ENCODE assay signal across 8 mouse cellular contexts in genomic region chr7:15920645-15921190, GRCm38 (mm10). TPM values are rescaled to one million over a fixed set of nuclear protein-coding genes. Genes with fewer than 3 reads are reported as not detected.
DNase-seq lines count a peak whose midpoint lies in the region; ATAC-seq lines count a peak whose summit lies in the region.

No protein-coding gene starts in this region.

- no peak overlapping the region for H3K27ac ChIP-seq in kidney, embryonic 14.5 days (ENCODE audit: low read depth, low read length)
- H3K27ac ChIP-seq in brown adipose tissue, adult 24 weeks (replicated peaks; ENCODE audit: low read depth, low read length), result 0 out of 2 replicates have a peak overlapping the region, but pooled peaks have one; percentile 15
- peak overlapping the region; percentile 40 for H3K27ac ChIP-seq in hindbrain, embryonic 13.5 days
- H3K27ac ChIP-seq in midbrain, embryonic 14.5 days (replicated peaks; ENCODE audit: low read depth, low read length), result 0 out of 2 replicates have a peak overlapping the region, but pooled peaks have one; percentile 20

- peak overlapping the region; percentile 71 for H3K4me3 ChIP-seq in kidney, embryonic 14.5 days (ENCODE audit: low read length)
- peak overlapping the region; percentile 75 for H3K4me3 ChIP-seq in brown adipose tissue, adult 24 weeks (ENCODE audit: insufficient read depth, low read depth, low read length)
- peak overlapping the region; percentile 78 for H3K4me3 ChIP-seq in hindbrain, embryonic 13.5 days
- H3K4me3 ChIP-seq in midbrain, embryonic 14.5 days (replicated peaks; ENCODE audit: low read depth, low read length), result peak overlapping the region; percentile 82

- H3K27me3 ChIP-seq in kidney, embryonic 14.5 days (ENCODE audit: control insufficient read depth, insufficient read depth, low read length), result no peaks in the 10 kb centered on the region
- 0 out of 2 replicates have a peak, but pooled peaks cover 4% of the 10 kb centered on the region for H3K27me3 ChIP-seq in hindbrain, embryonic 13.5 days
- no peaks in the 10 kb centered on the region for H3K27me3 ChIP-seq in midbrain, embryonic 14.5 days (ENCODE audit: control insufficient read depth, insufficient read depth, low read length)

- H3K9me3 ChIP-seq in kidney, embryonic 14.5 days (ENCODE audit: control insufficient read depth, low read length), result no peaks in the 10 kb centered on the region
- no peaks in the 10 kb centered on the region for H3K9me3 ChIP-seq in hindbrain, embryonic 13.5 days
- no peaks in the 10 kb centered on the region for H3K9me3 ChIP-seq in midbrain, embryonic 14.5 days (ENCODE audit: control insufficient read depth, low read length)

- H3K4me2 ChIP-seq in kidney, embryonic 14.5 days (replicated peaks; ENCODE audit: low read depth, low read length), result peak overlapping the region; percentile 49
- H3K4me2 ChIP-seq in hindbrain, embryonic 13.5 days, result peak overlapping the region; percentile 75
- H3K4me2 ChIP-seq in midbrain, embryonic 14.5 days (ENCODE audit: low read length), result peak overlapping the region; percentile 89

- no peak for DNase-seq in kidney, adult 9 months
- DNase-seq in midbrain, embryonic 14.5 days, result no peak
- DNase-seq in kidney, adult 18-20 months, result no peak
- DNase-seq in gastrocnemius, adult 8-10 months (ENCODE audit: low spot score in 2 of 2), result no peak

- 90% methylated on average over 6 of the region's 6 CpGs for WGBS in kidney, embryonic 14.5 days
- 84% methylated on average over 6 of the region's 6 CpGs for WGBS in hindbrain, embryonic 13.5 days
- 88% methylated on average over 6 of the region's 6 CpGs for WGBS in midbrain, embryonic 14.5 days

- peak overlapping the region; percentile 70; the same call in 1 of the 2 replicates for H3K9ac ChIP-seq in kidney, embryonic 14.5 days (ENCODE audit: low read depth, low read length)
- H3K9ac ChIP-seq in hindbrain, embryonic 13.5 days, result peak overlapping the region; percentile 80
- peak overlapping the region; percentile 78 for H3K9ac ChIP-seq in midbrain, embryonic 14.5 days (replicated peaks; ENCODE audit: low read length)

- peaks cover 30% of the 10 kb centered on the region; the same call in 1 of the 2 replicates for H3K36me3 ChIP-seq in kidney, embryonic 14.5 days (ENCODE audit: control insufficient read depth, insufficient read depth, low read length)
- H3K36me3 ChIP-seq in hindbrain, embryonic 13.5 days, result peaks cover 40% of the 10 kb centered on the region
- H3K36me3 ChIP-seq in midbrain, embryonic 14.5 days (ENCODE audit: control insufficient read depth, insufficient read depth, low read length), result peaks cover 39% of the 10 kb centered on the region

- ATAC-seq in kidney, embryonic 14.5 days (ENCODE audit: low FRiP score, low TSS enrichment), result no peak
- no peak for ATAC-seq in hindbrain, embryonic 13.5 days (ENCODE audit: low FRiP score)
- no peak for ATAC-seq in midbrain, embryonic 14.5 days (ENCODE audit: low FRiP score, low TSS enrichment)
- no peak for ATAC-seq in granulocyte monocyte progenitor cell, adult 5-6 weeks (replicated peaks; ENCODE audit: poor library complexity, severe bottlenecking)

- peaks cover 12% of the 10 kb centered on the region for H3K4me1 ChIP-seq in kidney, embryonic 14.5 days (ENCODE audit: control insufficient read depth, insufficient read depth, low read length)
- H3K4me1 ChIP-seq in brown adipose tissue, adult 24 weeks (ENCODE audit: control insufficient read depth, insufficient read depth, insufficient read length, low read length), result peaks cover 7% of the 10 kb centered on the region; the same call in 1 of the 2 replicates
- H3K4me1 ChIP-seq in hindbrain, embryonic 13.5 days (replicated peaks), result peaks cover 29% of the 10 kb centered on the region
- peaks cover 24% of the 10 kb centered on the region for H3K4me1 ChIP-seq in midbrain, embryonic 14.5 days (ENCODE audit: control insufficient read depth, insufficient read depth, low read length)

RNA-seq across cellular contexts. Expression of gene Selenow, which starts 1.5 kb away (rescaled TPM):
- 811 and 907 TPM in 2 replicates for polyA plus RNA-seq in kidney, embryonic 14.5 days (2014; fragmentation: Nextera tagmentation; extraction: Ambion mirVana)
- 320 and 478 TPM in 2 replicates for polyA plus RNA-seq in brown adipose tissue, adult 24 weeks (2012; ENCODE audit: insufficient read depth, insufficient read length, missing spikeins)
- 1,371 and 1,383 TPM in 2 replicates for polyA plus RNA-seq in hindbrain, embryonic 13.5 days (2015; fragmentation: Nextera tagmentation; extraction: Ambion mirVana)
- polyA plus RNA-seq in midbrain, embryonic 14.5 days (2014; fragmentation: Nextera tagmentation; extraction: Ambion mirVana), result 1,539 and 1,832 TPM in 2 replicates
- total RNA-seq in granulocyte monocyte progenitor cell, adult 5-6 weeks (2014; fragmentation: Nextera tagmentation), result 96.6 and 124 TPM in 2 replicates
- 28.8 and 30.2 TPM in 2 replicates for total RNA-seq in granulocyte monocyte progenitor cell, adult 5-6 weeks (2017)
- 1,000 to 10,000 TPM; 1,735 to 2,070 (median 1,829) TPM for total RNA-seq in gastrocnemius, adult 8-10 months (2022)

RNA-seq across cellular contexts. Expression of gene Nop53, which starts 25.2 kb away (rescaled TPM):
- polyA plus RNA-seq in kidney, embryonic 14.5 days (2014; fragmentation: Nextera tagmentation; extraction: Ambion mirVana), result 203 and 216 TPM in 2 replicates
- polyA plus RNA-seq in brown adipose tissue, adult 24 weeks (2012; ENCODE audit: insufficient read depth, insufficient read length, missing spikeins), result 86.7 and 98.8 TPM in 2 replicates
- polyA plus RNA-seq in hindbrain, embryonic 13.5 days (2015; fragmentation: Nextera tagmentation; extraction: Ambion mirVana), result 133 and 135 TPM in 2 replicates
- 135 and 136 TPM in 2 replicates for polyA plus RNA-seq in midbrain, embryonic 14.5 days (2014; fragmentation: Nextera tagmentation; extraction: Ambion mirVana)
- 70.6 and 105 TPM in 2 replicates for total RNA-seq in granulocyte monocyte progenitor cell, adult 5-6 weeks (2014; fragmentation: Nextera tagmentation)
- total RNA-seq in granulocyte monocyte progenitor cell, adult 5-6 weeks (2017), result 186 and 221 TPM in 2 replicates
- 10 to 100 TPM; 76.2 to 96.3 (median 82.3) TPM for total RNA-seq in gastrocnemius, adult 8-10 months (2022)

RNA-seq across cellular contexts. Expression of gene Crxos, which starts 38.3 kb away (rescaled TPM):
- polyA plus RNA-seq in kidney, embryonic 14.5 days (2014; fragmentation: Nextera tagmentation; extraction: Ambion mirVana), result not detected in 2 replicates
- polyA plus RNA-seq in brown adipose tissue, adult 24 weeks (2012; ENCODE audit: insufficient read depth, insufficient read length, missing spikeins), result not detected in 2 replicates
- not detected in 2 replicates for polyA plus RNA-seq in hindbrain, embryonic 13.5 days (2015; fragmentation: Nextera tagmentation; extraction: Ambion mirVana)
- 0.22 TPM in 1 of 2 replicates, not detected in the other for polyA plus RNA-seq in midbrain, embryonic 14.5 days (2014; fragmentation: Nextera tagmentation; extraction: Ambion mirVana)
- not detected in 2 replicates for total RNA-seq in granulocyte monocyte progenitor cell, adult 5-6 weeks (2014; fragmentation: Nextera tagmentation)
- total RNA-seq in granulocyte monocyte progenitor cell, adult 5-6 weeks (2017), result not detected in 2 replicates
- total RNA-seq in gastrocnemius, adult 8-10 months (2022), result not detected

RNA-seq across cellular contexts. Expression of gene Crx, which starts 41.0 kb away (rescaled TPM):
- not detected in 2 replicates for polyA plus RNA-seq in kidney, embryonic 14.5 days (2014; fragmentation: Nextera tagmentation; extraction: Ambion mirVana)
- not detected in 2 replicates for polyA plus RNA-seq in brown adipose tissue, adult 24 weeks (2012; ENCODE audit: insufficient read depth, insufficient read length, missing spikeins)
- polyA plus RNA-seq in hindbrain, embryonic 13.5 days (2015; fragmentation: Nextera tagmentation; extraction: Ambion mirVana), result not detected in 2 replicates
- 0.18 TPM in 1 of 2 replicates, not detected in the other for polyA plus RNA-seq in midbrain, embryonic 14.5 days (2014; fragmentation: Nextera tagmentation; extraction: Ambion mirVana)
- total RNA-seq in granulocyte monocyte progenitor cell, adult 5-6 weeks (2014; fragmentation: Nextera tagmentation), result not detected in 2 replicates
- not detected in 2 replicates for total RNA-seq in granulocyte monocyte progenitor cell, adult 5-6 weeks (2017)
- not detected for total RNA-seq in gastrocnemius, adult 8-10 months (2022)

RNA-seq across cellular contexts. Expression of gene Ehd2, which starts 46.6 kb away (rescaled TPM):
- polyA plus RNA-seq in kidney, embryonic 14.5 days (2014; fragmentation: Nextera tagmentation; extraction: Ambion mirVana), result 17.7 and 22.3 TPM in 2 replicates
- 141 and 148 TPM in 2 replicates for polyA plus RNA-seq in brown adipose tissue, adult 24 weeks (2012; ENCODE audit: insufficient read depth, insufficient read length, missing spikeins)
- 5.2 and 6.4 TPM in 2 replicates for polyA plus RNA-seq in hindbrain, embryonic 13.5 days (2015; fragmentation: Nextera tagmentation; extraction: Ambion mirVana)
- polyA plus RNA-seq in midbrain, embryonic 14.5 days (2014; fragmentation: Nextera tagmentation; extraction: Ambion mirVana), result 3.1 and 3.9 TPM in 2 replicates
- not detected in 2 replicates for total RNA-seq in granulocyte monocyte progenitor cell, adult 5-6 weeks (2014; fragmentation: Nextera tagmentation)
- total RNA-seq in granulocyte monocyte progenitor cell, adult 5-6 weeks (2017), result 0.13 TPM in 1 of 2 replicates, not detected in the other
- total RNA-seq in gastrocnemius, adult 8-10 months (2022), result 10 to 100 TPM; 23.7 to 32.7 (median 28.2) TPM
